Mouse (Mus musculus) lung, postnatal 14 days (tissue): ENCODE data around the gene Prr36.
"Not testable (repeated sequence)": the region's sequence is repeated elsewhere in the genome, so short reads cannot be mapped to it uniquely, and the experiment has no call there.

ENCODE experiments used
- DNase-seq: peaks from one replicate; pipeline ENCODE4 v3.0.0; 2021

Prr36 gene

DNA sequence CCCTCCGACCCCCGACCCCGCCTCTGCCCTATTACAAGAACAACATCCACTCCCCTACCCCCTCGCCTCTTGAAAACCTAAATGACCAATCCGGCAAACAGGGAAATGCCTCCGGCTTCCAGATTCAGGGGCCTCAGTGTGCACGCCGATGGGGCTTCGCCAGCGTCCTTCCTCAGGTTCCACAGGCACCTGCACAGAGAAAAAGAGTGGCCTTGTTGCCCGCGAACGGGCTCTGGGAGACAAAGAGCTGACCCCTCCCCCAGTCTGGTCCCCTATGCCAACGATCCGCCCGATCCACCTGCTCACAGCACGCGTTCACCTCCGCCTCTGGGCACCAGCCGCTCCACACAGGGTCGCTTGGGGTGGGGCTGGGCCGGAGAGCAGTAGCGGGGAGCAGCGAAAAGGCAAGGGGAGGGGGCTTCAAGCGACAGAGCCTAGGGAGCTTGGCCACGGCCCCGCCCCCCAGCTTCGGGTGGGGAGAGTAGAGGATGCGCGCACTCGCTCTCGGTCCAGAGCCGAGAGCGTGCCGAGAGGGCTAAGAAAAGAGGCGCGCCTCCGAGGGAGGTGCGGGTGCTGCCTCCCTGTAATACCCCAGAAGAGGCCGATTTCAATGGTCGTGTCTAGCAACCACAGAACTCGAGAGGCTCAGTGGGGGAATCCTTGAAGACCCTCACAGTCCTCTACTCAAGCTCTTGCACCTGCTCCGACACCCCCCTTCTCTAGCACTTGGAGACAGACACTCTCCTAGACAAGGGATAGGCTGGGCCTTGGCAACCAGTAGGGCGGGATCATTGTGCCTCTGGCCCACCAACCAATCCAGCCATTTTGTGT lies at the start of gene Prr36:
TSS of gene Prr36 (minus strand) at position 669 of the 831 bp plus-strand sequence.
- DNase-seq: no peak

DNA sequence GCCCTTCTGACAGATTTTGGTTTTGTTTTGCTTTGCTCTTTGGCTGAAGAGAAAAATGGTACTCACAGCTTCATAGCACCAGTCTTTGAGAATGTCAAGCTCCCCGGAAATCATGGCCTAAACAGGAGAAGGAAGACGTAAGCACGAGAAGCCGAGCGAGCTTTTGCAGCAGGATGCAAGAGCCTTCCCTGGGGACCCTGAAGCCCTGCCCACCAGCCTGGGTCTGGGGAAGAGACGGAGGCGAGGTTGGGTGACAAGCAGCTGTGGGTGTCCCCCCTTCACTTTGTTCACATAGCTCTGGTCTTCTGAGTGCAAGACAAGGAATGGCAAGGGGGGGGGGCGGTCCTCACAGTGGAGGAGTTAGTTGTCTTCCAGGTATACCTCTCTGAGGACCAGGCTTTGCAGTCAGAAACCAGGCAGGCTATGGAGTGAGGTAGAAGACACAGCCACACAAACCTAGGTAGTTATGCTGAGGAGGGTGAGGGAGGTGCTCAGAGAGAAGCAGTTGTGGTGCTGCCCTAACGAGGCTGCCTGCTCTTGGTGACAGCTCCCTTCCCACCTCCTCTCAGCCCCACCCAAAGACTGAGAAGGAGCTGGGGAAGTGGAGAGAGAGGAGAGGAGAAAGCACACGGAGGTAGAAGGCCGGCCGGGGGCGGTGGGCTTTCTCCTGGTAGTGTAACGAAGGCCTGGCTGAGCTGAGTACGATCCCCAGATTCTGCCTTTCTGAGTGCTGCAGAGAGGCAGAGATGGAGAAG lies 48.1 kb upstream of the Prr36 start:
- no peak for DNase-seq

DNA sequence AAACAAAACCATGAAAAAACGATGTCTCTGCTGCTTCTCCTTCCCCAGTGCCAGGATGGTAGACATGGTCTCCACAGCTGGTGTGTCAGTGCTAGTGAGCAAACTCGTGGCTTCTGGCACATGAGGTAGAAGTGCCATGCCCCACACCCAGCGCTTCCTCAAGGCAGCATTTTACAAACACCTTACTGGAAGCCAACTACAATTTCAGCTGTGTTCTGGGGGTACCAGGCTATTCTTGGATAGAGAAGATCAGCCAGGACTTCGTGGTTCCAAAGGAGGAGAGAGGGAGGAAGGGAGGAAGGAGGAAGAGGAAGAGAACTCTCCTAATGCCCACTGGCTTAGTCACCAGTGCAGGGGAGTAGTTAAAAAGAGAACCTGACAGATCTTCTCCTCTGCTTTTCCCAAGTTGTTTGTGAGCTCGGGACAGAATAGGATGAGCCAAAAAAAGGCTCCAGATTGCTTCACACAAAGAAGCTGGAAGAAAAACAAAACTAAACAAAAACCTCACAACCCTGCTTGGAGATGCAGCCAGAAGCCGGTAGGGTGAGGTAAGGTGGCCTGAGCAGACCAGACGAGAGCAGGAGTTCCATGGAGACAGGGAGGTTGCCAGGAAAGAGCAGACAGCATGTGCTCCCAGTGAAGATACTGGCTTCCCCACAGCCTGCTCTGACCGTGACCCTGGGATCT lies 46.0 kb upstream of the Prr36 start:
- no peak for DNase-seq

DNA sequence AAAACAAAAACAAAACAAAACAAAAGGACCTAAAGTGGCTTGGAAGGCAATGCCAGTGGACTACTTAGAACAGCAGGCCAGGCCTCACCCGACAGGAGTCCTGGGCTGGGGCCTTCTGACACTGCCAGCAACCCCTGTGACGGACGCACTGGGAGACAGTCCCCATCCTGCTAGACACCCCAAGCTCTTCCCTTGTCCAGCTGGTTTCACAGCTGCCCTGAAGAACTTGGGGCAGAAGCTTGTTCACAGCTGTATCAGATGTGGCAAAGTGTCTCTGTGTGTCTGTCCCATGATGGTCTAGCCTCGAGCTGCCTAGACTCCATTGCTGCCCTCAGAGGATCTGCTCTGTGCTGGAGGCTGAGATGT lies 42.5 kb upstream of the Prr36 start:
- DNase-seq: no peak

DNA sequence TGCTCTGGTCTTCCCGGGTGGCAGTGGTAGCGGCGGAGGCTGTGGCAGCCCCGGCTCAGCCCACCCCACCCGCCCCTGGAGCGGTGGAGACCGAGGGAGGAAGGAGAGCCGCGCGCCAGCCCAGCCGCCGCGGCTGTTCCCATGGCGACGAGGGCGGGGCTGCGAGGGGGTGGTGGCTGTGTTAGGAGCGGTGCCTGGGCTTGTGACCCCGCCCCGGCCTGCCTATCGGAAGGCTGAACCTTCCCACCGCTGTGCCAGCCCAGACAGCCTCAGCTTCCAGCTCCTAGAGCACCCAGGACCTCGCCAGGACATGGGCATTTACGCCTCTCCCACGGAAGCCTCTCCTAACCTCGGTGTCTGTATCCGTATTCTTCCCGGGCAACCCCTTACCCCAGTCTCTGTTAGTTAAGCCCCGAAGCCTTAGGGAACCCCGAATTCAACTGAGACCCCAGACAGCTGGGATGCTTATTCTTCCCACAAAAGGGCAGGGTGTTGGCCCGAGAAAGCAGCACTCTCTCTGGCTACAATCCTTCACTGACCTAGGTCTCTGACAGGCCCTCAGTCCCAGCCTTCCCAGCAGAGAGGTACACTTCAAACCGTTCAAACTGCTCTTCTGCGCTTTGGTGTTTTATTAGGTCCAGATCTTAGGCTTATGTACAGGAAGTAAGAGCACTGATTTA lies 42.0 kb upstream of the Prr36 start, which contains the start of gene Ctxn1:
TSS of gene Ctxn1 (minus strand) at position 150 of the 680 bp plus-strand sequence.
- DNase-seq: peak; percentile 98

DNA sequence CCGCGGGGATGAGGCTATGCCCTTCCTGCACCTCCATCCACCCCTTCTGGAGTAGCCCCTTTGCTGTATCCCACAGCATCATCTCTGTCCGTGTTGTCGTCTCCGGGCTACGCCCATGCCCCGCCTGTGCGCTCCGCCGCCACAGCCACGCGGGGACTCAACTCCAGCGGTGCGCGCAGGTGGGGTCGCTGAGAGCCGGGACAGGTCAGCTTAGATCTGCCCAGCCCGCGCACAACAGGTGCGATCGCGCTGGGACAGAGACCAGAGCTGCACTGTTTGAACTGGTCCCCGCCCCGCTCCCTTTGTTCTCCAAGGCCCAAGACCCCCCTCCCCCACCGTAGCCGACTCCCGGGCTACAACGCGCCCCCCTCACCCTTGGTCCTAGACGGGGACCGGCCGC lies 41.4 kb upstream of the Prr36 start:
- DNase-seq: no peak

DNA sequence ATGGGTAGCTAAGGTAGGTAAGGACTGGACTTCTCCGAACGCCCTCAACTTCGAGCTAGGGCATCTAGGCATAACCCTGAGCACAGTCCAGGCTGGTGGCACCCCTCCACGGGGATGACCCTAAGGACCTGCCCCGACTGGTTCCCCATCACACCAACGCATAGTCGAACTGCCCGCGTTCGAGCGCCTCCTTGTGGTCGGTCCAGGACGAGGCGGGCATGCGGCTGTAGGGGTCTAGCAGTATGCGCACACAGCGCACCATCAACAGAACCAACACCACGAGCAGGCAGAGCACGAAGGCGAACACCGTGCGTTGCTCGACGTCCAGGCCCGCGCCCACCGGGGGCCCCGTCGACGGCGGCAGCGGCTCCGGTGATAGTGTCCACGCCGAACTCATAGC lies 41.0 kb upstream of the Prr36 start:
- DNase-seq: peak; percentile 83

DNA sequence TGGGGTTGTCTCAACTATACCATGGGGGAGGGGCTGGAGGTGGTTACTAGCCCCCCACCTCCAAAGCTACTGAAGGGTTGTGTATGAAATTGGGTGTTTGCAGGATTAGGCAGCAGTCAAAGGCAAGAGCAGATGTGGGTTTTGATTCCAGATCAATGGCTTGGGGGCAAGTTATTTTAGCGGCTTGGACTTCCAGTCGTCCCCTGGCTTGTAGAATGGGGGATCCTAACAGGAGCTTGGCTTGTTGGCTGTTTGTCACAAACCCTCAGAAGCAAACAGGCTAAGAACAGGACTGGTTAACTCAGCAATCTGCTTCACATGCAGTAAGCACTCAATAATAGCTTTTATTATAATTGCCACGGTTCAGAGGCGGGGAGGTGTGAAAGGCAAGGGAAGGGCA lies 40.1 kb upstream of the Prr36 start:
- DNase-seq: no peak

DNA sequence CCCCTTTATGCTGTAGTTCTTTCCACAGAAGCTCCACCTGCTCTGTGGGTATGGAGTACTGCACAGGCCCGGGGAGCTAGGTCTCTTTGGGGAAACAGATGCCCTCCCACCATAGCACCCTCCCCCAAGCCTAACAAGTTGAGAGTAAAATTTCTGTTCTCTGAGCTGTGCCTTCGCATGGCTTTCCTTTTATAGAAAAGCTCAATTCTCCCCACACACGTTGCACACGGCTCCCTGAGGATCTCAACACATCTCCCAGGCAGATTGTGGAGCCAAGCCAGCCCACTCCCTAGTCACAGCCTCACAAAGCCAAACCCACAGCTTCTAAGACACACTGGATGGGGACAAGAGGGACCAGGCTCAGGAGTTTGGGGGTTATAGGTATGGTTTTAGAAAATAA lies 39.7 kb upstream of the Prr36 start:
- DNase-seq: no peak

DNA sequence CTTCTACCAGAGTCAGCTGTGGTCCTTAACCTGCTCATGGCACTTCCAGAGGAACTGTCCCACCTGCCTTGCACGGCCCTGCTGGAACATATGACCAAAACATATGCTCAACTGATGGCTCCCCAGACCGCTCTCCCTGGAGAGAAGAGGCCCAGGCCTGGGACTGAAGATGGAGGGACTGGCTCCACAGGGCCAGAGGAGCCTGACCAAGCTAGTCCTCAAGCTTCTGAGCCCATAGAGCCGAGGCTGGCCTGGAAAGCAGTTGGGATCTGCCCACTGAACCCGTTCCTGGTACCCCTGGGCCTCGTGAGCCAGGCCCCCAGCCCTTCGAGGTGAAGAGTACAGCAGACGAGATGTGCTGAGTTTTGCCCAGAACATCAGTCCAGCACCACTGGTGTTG lies 38.2 kb upstream of the Prr36 start:
- DNase-seq: not testable (repeated sequence)

DNA sequence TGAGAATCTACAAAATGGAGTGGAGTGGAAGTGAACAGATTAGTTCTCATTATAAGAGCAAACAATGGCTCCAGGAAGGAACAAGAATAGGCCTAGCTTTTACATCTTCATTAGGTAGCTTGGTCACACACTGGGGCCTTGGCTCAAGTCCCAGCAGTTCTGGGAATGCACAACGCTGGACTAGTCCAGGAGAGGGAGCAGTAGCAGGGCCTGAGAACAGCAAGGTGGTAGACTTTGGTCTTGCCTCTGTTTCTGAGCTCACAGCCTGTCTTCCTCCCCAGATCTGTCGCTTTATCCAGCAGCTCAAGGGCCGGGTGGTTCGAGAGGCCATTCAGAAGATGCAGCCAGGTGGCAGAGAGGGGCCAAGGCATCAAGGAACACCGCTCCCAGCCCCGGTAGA lies 36.7 kb upstream of the Prr36 start:
- DNase-seq: peak; percentile 33

DNA sequence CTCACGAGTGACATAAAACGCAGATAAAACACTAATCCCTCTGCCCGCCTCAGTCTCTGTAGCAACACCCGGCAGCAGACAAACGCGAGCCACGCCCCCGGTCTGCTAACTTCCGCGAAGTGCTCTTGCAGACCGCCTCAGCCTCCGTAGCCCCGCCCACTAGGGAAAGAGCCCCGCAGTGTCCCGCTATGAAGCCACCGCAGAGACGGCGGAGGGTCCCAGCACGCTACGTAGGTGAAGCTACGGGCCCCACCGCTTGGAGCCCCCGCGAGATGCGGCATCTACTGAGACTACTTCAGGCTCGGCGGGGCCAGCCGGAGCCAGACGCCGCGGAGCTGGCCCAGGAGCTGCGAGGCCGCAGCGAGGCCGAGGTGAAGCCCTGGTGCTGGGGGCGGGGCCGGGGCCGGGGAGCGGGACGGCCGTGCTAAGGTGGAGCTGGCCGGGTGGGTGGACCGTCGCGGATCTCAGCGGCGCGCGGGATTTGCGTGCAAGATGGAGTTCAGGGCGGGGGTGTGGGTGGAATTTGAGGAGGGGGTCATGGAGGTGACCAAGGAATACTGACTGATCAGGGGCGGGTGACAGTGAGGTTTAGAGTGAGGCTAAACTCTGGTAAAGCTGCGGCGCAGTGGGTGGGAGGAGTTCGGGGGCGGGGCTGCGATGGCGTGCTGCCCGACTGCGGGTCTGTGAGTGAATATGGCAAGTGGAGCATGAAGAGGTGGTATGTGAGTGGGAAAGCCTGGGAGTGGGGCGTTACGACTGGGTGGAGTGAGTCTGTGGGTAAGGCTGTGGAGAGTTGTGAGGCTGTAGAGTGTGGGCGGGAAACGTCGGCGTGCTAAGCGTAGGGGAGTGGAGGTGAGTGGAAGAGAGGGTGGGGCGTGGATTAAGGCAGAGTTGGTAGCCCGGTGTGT lies 35.9 kb upstream of the Prr36 start, which contains the start of gene Snapc2:
TSS of gene Snapc2 (plus strand) at position 147 of the 908 bp plus-strand sequence.
- peak; percentile 97 for DNase-seq

DNA sequence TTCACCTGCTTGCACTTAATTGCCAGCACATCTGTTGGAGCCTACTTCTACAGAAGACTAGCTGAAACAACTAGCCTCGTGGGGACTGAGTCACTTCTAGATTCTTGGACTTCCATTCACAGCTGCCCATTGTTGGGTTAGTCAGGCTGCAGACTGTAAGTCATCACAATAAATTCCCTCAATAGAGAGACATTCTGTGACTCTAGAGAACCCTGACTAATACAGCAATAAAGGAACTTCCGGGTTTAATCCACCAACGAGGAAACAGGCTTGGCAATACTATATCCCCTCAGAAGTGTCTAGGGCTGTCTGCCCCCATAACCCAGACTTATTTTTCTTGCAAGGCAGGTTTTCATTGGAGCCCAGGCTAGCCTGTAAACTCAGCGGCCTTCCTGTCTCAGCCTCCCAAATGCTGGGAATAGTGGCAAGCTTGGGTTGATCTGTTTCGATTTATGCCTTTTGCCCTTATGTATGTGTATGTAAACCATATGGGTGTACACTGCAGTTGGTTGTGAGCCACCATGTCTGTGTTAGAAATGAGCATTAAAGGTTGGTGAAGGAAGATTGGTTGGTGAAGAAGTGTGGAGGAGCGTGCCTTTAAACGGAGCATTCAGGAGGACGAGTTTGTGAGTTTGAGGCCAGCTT lies 35.0 kb upstream of the Prr36 start:
- DNase-seq: no peak

DNA sequence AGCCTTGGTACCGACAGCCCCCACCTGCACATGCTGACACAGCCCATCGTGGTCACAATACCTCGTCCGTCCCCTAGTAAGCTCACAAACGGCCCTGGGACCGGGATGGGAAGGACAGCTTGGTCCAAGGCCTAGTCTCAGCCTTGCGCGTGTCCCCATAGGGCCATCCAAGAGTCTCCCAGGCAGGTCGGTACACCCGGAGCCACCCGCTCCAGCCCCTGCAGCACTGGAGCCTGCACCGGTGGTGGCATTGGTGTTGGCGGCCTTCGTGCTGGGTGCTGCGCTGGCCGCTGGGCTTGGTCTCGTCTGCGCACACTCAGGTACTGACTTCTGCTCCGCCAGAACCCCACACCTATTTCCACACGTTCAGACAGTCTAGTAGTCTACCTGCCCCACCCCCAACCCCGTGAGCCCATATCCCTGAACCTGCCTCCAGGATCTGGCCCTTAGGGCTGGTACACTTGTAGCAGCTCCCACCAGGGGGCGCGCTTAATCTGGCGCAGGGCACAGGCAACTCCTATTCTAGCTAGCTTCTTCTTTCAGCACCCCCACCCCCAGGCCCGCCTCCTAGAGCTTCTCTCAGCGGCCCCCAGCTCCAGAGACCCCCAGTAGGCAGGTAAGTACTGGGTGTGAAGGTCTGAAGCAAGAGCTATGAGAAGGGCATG lies 33.2 kb upstream of the Prr36 start:
- DNase-seq: peak; percentile 89

DNA sequence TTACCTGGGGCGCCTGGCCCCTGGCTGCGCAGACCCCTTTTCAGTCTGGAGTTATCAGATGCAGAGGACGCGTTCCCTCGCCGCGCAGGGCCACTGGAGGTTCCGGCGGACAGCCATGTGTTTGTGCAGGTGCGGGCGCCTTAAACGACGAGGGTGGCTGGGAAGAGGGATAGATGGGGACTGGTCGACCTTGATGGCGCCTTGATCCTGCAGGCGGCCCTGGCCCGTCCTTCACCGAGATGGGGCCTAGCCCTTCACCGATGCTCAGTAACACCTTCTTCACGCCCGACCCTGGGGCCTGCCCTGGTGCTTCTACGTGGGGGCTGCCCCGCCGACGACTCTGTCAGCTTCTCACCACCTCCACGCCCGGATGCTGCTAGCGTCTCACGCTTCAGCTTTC lies 32.0 kb upstream of the Prr36 start:
- DNase-seq: no peak

DNA sequence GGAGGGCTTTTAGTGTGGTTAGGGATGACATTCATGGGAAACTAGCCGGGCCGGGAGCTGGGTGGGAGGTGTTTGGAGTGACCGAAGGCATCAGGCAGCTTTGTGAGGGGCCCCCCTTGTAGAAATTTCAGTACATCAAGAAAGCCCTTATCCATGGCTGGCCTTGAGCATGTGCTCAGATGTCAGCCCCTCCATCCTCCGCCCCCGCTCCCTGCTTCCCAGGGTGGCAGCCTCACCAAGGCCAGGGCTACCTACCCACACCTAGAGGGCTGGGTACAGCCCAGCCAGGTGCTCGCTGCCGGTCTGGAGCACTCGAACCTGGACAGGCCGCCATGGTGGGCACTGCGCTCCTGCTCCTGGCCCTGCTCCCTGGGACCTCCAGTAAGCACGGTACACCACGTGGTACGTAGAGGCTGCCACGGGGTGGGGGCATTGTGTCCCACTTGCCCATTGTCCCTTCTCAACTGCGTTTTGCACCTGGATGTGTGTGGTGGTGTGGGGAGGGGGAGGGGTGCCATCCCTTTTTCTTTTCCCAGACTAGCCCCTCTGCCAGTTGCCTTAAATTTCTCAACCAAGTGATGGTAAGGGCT lies 30.8 kb upstream of the Prr36 start, which contains the start of gene Tgfbr3l:
TSS of gene Tgfbr3l (plus strand) at position 264 of the 590 bp plus-strand sequence.
- DNase-seq: no peak

DNA sequence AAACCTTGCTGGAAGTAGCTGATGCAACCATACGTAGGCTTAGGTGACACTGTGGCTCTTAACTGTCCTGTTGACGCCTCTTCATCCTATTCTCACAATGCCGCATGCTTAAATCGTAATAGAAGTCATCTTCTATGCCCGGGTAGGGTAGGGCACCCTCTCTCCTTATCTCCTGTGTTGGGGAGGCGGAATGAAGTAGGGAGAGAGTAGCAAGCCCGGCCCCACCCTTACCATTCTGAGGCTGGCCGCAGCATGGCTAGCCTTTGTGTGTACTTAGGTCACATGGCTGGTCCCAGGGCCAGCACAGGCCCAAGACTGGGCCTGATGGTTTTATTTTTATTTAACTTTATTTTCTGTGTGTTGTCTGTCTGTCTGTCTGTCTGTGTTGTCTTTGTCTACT lies 30.0 kb upstream of the Prr36 start:
- no peak for DNase-seq

DNA sequence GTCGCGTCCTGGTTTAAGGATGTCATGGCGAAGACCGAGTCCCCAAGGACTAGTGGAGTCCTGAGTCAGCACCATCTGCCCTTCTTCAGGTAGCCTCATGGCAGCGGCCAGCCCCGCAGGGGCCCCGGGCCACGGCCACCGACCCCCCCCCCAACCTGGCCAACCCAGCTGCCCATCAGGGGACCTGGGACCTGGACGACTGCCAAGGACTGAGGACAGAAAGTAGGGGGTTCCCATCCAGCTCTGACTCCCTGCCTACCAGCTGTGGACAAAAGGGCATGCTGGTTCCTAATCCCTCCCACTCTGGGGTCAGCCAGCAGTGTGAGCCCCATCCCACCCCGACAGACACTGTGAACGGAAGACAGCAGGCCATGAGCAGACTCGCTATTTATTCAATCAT lies 28.5 kb upstream of the Prr36 start:
- no peak for DNase-seq

DNA sequence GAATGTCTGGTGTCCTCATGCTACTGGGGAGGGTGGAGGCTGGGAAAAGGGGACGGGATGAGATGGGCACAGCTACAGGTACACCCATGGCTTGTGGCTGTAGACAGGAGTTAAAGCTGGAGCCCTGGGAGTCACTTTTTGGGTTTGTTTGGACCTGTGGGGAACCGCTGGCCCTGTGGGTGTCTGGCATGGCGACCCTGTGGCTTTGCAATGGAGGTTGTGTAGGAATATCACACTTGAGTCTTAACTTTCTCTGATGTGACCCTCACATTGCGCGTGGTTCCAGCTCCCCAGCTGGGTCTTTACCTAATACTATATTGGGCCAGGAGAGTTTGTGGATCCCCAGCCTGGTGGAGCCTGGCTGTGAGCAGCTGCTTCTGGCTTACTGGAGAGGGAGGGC lies 27.8 kb upstream of the Prr36 start:
- DNase-seq: no peak

DNA sequence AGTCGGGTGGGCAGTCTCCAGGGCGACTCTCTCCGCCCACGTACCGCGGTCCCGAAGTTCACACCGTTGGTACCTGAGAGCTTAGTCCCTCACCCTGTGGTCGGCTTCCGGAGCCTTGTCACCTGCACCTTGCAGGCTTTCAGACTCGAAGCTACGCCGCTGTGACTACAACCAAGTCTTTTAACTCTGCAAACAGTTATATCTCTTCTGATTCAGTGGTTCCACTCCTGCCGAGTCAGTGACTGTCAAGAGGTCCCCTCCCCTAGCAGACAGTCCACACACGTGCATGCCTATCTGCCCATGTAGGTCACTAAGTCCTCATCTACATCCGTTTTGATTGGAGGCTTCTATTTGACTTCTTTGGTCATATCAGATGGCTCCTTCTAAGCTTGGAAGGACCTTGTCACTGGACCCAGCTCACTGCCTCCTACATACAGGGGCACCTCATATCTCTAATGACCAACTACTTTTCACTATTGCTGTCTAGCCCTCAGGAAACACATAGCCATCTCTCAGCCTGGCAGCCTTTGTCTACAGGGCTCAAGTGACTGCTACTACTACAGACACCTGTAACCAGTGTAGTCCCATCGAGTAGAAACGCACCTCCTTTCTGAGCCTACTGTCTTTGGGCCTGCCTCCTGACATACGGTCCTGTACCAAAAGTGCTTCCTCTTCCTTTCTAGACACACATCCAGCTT lies 22.1 kb upstream of the Prr36 start:
- DNase-seq: no peak
